Mouse (Mus musculus) yolk sac, embryonic 10.5 days (tissue): ENCODE measurements around the gene Xrcc3.

Experiments
- DNase-seq: peaks from one replicate; pipeline ENCODE4 v3.0.0-alpha.2; 2017; ENCODE audit warnings: low spot score

Gene Xrcc3

DNA sequence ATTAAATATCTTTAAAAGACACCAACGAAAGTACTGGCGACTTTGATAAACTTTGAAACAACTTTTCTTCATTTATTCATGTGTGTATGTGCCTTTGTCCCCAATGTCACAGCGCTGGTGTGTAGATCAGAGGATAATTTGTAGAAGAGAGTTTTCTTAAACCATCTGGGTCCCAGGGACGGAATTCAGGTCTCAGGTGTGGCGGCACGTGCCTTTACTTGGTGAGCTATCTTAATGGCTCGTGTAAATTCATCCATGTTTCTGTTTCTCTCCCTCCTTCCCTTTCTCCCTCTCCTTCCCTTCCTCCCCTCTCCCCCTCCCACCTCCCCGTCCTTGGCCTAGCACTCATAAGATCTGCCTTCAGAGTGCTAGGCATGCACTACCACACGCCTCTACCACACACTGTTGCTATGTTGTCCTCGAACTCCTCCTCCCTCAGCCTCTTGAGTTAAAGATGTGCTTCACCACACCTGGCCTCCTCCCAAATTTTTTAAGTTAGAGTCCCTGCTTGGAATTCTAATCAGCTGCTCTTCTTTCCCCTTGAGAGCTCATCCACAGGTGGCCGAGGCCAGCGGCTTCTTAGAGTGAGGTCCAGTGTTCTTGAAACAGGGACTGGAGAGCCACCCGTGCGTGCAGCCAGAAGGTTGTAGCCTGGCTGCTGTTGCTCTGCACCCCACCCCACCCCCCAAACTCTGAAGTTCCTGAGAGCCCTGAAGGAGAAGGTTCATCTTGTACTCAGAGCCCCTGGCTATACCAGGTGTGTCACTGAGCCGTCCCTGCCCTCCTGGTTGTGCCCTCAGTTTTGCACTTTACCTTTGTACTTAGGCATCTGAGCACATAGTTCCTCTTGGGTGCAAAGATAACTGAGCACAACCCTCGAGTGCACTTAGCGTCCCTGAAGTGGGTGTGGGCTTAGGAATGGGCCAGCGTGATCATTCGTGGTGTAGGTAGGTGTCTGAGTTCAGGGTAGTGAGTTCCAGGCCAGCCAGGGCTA lies 1.4 kb upstream of the Xrcc3 start:
- DNase-seq, result peak; percentile 46

DNA sequence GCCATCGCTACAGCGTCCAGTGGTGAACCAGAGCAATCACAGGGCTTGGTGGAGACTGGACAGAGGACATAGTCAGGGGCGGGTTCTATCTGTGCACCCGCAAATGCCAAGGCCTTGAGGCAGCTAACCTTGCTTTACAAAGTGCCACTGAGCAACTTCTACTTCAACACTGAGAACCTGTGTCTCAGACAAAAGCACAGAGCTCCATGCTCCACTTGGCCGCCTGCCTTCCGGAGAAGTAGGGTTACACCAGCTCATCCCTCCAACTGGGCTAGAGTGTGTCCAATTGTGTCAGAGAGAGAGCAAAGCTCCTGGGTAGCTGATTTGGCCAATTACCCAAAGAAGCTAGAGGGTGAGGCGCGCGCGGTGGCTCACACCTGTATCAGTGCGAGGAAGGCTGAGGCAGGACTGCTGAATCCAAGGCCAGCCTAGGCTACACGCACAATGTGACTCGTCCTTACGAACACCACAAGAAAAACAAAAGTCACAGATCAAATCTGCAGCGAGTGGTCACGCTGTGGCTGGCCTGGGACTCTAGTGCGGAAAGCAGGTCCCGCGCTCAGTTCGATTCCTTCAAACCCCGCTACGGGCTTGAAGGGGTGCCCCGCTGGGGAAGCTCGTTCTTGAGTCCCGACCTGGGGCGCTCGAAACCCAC lies 435 bp downstream of the Xrcc3 start:
- no peak for DNase-seq

DNA sequence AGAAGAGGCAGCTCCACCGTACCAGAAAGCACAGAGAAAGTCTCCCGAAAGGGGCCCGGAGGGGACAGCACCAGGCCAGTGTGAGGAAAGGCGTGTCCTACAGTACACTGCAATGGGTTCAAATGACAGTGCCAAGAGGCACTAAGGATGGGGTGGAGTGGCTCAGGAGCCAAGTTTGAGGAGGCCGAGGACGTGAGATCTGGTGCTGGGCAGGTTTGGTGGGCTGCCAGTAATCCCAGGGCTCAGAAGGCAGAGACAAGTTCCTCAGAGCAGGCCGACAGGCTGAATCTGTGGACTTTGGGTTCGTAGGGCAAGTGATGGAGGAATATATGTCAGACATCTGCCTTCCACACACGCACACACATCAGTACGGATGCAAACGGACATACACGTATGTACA lies 1.1 kb downstream of the Xrcc3 start:
- no peak for DNase-seq

- DNase-seq, result no peak
Observed at GRCm38 (mm10) chr12:111812075-111812474, 1.6 kb downstream of the Xrcc3 start.

DNA sequence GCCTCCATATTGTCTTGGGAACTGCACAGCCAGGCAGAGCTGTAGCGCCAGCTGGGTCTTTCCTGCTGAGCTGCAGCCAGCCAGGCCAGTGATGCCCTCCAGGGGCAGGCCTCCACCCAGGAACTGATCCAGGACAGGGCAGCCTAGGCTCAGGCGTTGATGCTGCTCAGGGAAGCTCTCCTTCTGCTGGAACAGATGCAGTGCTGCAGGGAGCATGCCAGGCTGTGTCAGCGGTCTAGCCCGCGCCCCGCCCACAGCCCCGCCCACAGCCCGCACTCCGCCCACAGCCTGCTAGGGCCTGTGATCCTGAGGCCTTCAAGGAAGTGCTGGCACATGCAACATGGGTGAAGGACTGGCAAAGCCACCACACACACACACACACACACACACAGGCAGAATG lies 3.9 kb downstream of the Xrcc3 start:
- peak; percentile 86 for DNase-seq

DNA sequence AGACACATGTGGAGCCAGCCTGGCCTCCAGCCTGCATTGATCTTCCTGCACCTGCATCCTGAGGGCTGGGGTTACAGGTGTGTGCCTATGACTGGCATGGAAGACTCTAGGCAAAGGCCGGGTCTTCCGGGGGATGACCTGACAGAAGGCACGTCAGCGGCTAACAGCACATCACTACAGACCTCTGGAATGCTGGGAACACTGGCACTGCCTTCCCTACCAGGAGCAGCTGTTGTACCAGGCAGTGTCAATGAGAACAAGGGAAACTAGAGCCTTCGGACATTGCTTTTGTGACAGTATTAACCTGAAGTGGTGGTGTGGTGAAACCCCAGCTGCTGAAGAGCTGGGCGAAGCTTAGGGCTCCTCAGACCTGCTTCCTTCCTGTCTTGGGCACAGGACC lies 4.9 kb downstream of the Xrcc3 start:
- DNase-seq, result no peak

DNA sequence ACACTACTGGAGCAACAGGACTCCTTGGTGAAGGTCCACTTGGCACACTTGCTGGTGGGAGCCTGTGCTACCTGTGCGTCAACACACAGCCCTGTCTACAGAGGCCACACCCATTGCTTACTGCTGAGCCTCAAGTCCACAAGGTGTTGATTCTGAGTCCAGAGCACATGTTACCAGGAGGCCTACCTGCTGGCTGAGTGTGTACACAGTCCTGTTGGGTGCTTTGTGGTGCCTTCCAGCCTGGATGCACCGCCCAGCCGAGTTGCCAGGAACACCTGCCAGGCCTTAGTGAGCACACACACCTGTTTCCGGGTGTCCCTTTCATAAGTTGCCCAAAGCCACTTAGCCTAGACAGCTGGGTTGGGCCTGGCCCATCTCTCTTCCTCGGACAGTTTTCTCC lies 10.1 kb downstream of the Xrcc3 start:
- DNase-seq, result no peak

GRCm38 (mm10) chr12:111800459-111801183 lies 13.1 kb downstream of the Xrcc3 start:
- DNase-seq, result peak; percentile 74

DNA sequence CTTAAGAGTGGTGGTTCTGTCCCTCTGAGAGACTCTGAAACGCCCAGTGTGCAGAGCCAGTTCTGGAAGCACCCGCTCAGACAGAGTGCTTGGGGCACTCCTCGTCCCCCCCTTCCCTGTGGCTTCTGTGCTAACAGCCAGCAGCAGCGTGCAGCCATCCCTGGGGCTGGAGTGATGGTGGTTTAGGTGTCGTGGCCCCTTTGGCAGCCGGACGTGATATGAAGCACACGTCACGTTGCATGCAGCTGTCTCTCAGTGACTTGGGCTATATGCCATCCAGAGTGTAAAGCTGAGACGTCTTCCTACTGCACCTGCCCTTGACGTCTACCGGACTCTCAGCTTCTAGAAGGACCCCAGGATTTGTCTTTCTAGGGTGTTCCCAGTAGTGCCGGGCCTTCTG lies 15.2 kb downstream of the Xrcc3 start:
- no peak for DNase-seq

- DNase-seq, result no peak
Observed at GRCm38 (mm10) chr12:111797251-111797650, 16.4 kb downstream of the Xrcc3 start.

- no peak for DNase-seq
Observed at GRCm38 (mm10) chr12:111795180-111795895, 18.3 kb downstream of the Xrcc3 start.

GRCm38 (mm10) chr12:111794526-111795179 lies 19.0 kb downstream of the Xrcc3 start:
- DNase-seq, result no peak

- DNase-seq, result no peak
Observed at GRCm38 (mm10) chr12:111794102-111794501, 19.6 kb downstream of the Xrcc3 start.

DNA sequence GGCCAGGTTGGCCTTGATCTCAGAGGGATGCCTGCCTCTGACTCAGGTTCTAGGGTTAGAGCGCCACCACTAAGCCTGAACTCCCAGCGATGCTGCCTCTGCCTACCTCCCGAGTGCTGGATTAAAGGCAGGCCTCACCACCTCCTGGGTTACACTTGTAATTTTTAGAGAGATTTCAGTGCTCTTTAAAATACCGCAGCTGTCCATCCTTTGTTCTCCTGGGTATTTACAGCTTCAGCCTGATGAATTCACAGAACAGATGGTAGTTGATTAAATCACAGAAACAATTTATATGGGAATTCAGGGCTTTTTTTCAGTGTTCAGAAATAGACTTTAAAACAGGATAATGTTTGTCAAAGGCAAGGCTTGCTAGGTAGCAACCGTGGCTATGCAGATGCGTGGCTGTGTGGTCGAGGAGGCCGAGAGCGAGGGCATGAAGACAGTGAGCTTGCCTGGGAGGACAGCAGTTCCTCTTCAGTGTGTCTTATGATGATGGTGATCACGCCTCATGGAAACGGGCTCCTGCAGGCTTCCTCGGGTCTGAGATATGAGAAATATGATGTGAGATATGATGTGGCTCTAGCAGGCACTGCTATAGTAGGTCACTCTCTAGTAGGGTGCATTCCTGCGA lies 22.1 kb downstream of the Xrcc3 start:
- DNase-seq, result no peak

GRCm38 (mm10) chr12:111790631-111791030 lies 23.0 kb downstream of the Xrcc3 start:
- no peak for DNase-seq

DNA sequence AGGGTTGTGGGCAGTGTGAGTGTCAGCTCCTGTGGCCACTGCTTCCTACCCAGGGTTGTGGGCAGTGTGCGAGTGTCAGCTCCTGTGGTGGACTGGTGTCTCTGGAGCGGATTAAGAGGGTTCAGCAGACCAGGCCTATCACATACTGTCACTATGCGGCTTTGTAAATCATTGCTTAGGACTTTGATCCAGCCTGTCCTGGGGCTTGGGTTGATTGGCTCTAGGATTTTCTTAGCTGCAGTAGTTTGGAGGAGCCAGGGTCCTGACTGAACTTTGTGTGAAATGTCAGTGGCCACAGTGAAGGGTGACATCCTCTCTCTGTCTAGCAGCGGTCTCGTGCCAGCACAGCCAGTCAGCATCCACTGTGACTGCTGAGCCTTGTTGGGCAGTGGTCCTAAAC lies 23.6 kb downstream of the Xrcc3 start:
- DNase-seq, result peak; percentile 83

GRCm38 (mm10) chr12:111787015-111787414 lies 26.7 kb downstream of the Xrcc3 start:
- DNase-seq, result no peak

GRCm38 (mm10) chr12:111785174-111785573 lies 28.5 kb downstream of the Xrcc3 start:
- DNase-seq, result peak; percentile 75

GRCm38 (mm10) chr12:111779544-111779943 lies 34.1 kb downstream of the Xrcc3 start:
- no peak for DNase-seq

DNA sequence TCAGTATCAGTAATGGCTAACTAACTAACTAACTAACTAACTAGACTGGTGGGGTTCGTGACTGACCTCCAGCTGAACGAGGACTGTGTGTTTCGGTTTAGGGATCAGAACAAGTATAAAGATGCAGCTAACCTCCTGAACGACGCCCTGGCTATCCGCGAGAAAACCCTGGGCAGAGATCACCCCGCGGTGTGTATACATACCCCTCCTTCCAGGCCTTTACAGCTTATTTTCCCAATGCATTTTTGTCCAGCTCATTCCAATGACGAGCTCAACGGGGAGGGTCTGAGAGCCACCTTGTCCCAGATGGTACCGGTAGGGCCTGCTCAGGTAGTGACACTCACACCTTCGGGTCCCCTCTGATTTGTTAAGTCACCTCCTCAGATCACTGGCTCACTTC lies 35.8 kb downstream of the Xrcc3 start:
- no peak for DNase-seq

DNA sequence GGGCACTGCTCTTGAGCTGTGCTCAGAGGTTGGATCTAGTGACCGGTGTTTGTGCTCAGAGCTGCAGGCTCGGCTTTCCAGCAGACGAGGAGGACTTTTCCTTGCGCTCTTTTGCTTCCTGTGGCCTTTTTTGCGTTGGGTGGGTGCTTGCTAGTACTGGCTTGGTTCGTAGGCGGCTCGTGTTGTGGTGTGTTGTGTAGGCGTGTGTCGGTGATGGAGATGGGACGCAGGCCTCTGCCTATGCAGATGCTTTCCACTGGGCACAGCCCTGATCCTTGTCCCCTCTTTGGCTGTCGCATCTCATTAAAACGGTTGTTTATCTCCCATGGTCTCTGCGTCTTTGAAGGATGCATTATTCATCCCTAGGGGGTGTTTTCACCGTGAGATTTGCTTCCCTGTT lies 38.8 kb downstream of the Xrcc3 start:
- DNase-seq, result no peak
